In genomic region chr10:30718703-30719340, GRCm38 (mm10) we compare ENCODE assay signal across 8 mouse cellular contexts.
DNase-seq lines count a peak whose midpoint lies in the region; ATAC-seq lines count a peak whose summit lies in the region.

No protein-coding gene starts in this region.

- no peak overlapping the region for H3K4me3 ChIP-seq in forebrain, embryonic 12.5 days (replicated peaks)
- no peak overlapping the region for H3K4me3 ChIP-seq in hindbrain, embryonic 13.5 days
- no peak overlapping the region for H3K4me3 ChIP-seq in midbrain, embryonic 10.5 days
- no peak overlapping the region for H3K4me3 ChIP-seq in stomach, embryonic 14.5 days (ENCODE audit: low read depth, low read length)

- no peak overlapping the region for H3K4me2 ChIP-seq in forebrain, embryonic 12.5 days
- no peak overlapping the region for H3K4me2 ChIP-seq in hindbrain, embryonic 13.5 days
- H3K4me2 ChIP-seq in stomach, embryonic 14.5 days (replicated peaks; ENCODE audit: low read depth, low read length) = no peak overlapping the region

- DNase-seq in right cerebral cortex, adult 18-20 months = peak; percentile 18
- DNase-seq in right cerebral cortex, postnatal 25 days = no peak
- DNase-seq in c-Kit-positive CD71-positive TER-119-positive erythroid progenitor cells, embryonic 14.5 days (ENCODE audit: low spot score) = peak; percentile 70
- DNase-seq in left cerebral cortex, postnatal 14 days (ENCODE audit: low spot score in 2 of 2) = peak; percentile 33 to 54
- peak; percentile 19 for DNase-seq in midbrain, embryonic 10.5 days (ENCODE audit: low spot score)

- WGBS in forebrain, embryonic 12.5 days = 25% methylated on average over 4 of the region's 4 CpGs
- 23% methylated on average over 4 of the region's 4 CpGs for WGBS in hindbrain, embryonic 13.5 days
- 29% methylated on average over 4 of the region's 4 CpGs for WGBS in midbrain, embryonic 10.5 days
- 22% methylated on average over 4 of the region's 4 CpGs for WGBS in stomach, embryonic 14.5 days

- H3K27ac ChIP-seq in forebrain, embryonic 12.5 days = no peak overlapping the region
- no peak overlapping the region for H3K27ac ChIP-seq in hindbrain, embryonic 13.5 days
- no peak overlapping the region for H3K27ac ChIP-seq in midbrain, embryonic 10.5 days (replicated peaks)
- no peak overlapping the region for H3K27ac ChIP-seq in stomach, embryonic 14.5 days (ENCODE audit: low read length)

- intact Hi-C loops in left cerebral cortex, postnatal 14 days (cut with DNase I) = loop anchor here (5.0 kb wide), 1 partner anchor 83 kb away; the partner anchor contains the start of gene Ncoa7

- H3K36me3 ChIP-seq in forebrain, embryonic 12.5 days (replicated peaks) = 0 out of 2 replicates have a peak, but pooled peaks cover 4% of the 10 kb centered on the region
- peaks cover 9% of the 10 kb centered on the region; the same call in 1 of the 2 replicates for H3K36me3 ChIP-seq in hindbrain, embryonic 13.5 days
- H3K36me3 ChIP-seq in midbrain, embryonic 10.5 days = no peaks in the 10 kb centered on the region
- no peaks in the 10 kb centered on the region; the same call in 1 of the 2 replicates for H3K36me3 ChIP-seq in stomach, embryonic 14.5 days (ENCODE audit: control insufficient read depth, insufficient read depth, low read length)

- ATAC-seq in forebrain, embryonic 12.5 days (ENCODE audit: low FRiP score) = peak; percentile 73
- peak; percentile 77 for ATAC-seq in hindbrain, embryonic 13.5 days (ENCODE audit: low FRiP score)
- ATAC-seq in stomach, embryonic 14.5 days (ENCODE audit: insufficient number of reproducible peaks, insufficient read depth, low FRiP score, low read depth) = 0 out of 2 replicates have a peak, but pooled peaks have one; percentile 61

- H3K4me1 ChIP-seq in forebrain, embryonic 12.5 days = no peaks in the 10 kb centered on the region
- H3K4me1 ChIP-seq in hindbrain, embryonic 13.5 days (replicated peaks) = no peaks in the 10 kb centered on the region
- H3K4me1 ChIP-seq in midbrain, embryonic 10.5 days = no peaks in the 10 kb centered on the region
- H3K4me1 ChIP-seq in stomach, embryonic 14.5 days (ENCODE audit: control insufficient read depth, insufficient read depth, low read length) = no peaks in the 10 kb centered on the region

- H3K27me3 ChIP-seq in forebrain, embryonic 12.5 days = no peaks in the 10 kb centered on the region
- H3K27me3 ChIP-seq in hindbrain, embryonic 13.5 days = no peaks in the 10 kb centered on the region
- no peaks in the 10 kb centered on the region for H3K27me3 ChIP-seq in midbrain, embryonic 10.5 days (ENCODE audit: low read depth, poor library complexity, severe bottlenecking)
- H3K27me3 ChIP-seq in stomach, embryonic 14.5 days (ENCODE audit: control insufficient read depth, insufficient read depth, low read length) = no peaks in the 10 kb centered on the region

- H3K9me3 ChIP-seq in forebrain, embryonic 12.5 days = no peaks in the 10 kb centered on the region
- H3K9me3 ChIP-seq in hindbrain, embryonic 13.5 days = no peaks in the 10 kb centered on the region
- no peaks in the 10 kb centered on the region for H3K9me3 ChIP-seq in midbrain, embryonic 10.5 days (replicated peaks)
- H3K9me3 ChIP-seq in stomach, embryonic 14.5 days (ENCODE audit: control insufficient read depth, low read depth, low read length) = no peaks in the 10 kb centered on the region

- no peak overlapping the region for H3K9ac ChIP-seq in forebrain, embryonic 12.5 days
- no peak overlapping the region for H3K9ac ChIP-seq in hindbrain, embryonic 13.5 days
- H3K9ac ChIP-seq in stomach, embryonic 14.5 days (replicated peaks; ENCODE audit: low read depth, low read length) = no peak overlapping the region
